Mouse (Mus musculus): ENCODE measurements around the gene Actg1.

DNA sequence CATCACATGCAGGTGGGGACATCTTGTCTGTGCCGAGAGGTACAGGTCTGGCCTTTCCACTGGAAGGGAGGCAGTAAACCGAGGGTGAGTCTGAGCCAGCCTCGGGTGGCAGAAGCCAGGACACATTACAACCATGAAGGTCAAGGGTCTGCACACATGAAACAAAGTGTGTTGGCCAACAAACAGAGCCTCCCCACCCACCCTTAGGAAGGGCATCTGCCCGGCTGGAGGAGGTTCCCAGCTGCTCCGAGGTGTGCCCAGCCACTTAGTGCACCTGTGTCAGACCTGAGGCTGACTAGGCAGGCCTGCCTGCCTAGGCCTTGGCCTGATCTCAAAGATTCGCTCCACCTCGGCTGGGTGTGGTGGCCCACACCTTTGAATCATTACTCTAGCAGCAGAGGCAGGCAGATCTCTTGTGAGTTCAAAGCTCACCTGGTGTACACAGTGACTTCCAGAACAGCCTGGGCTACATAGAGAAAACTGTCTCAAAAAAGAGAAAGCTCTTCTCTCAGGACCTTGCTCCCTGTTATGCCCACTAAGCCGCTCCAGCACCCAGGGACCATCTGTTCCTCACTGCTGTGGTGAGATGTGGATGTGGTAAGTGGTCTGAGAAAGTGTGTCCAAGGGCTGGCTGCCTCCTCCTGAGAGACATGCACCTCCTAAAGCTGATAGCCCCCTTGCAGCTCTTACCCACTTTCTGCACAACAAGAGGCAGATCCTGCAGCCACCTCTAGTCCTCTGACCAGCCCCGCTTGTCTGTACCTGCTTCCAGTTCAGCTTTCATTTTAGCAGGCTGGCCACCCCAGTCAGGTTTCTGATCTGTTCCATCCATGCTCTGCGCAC, 3.1 kb upstream of the Actg1 start:
- no peak for TF ChIP-seq EP300 (IDR thresholded peaks at IDR 0.05; ENCODE audit: low read length)
- no peak for TF ChIP-seq RAD21 (IDR thresholded peaks at IDR 0.05; ENCODE audit: low read depth, low read length)
- no peak for TF ChIP-seq CHD2 (IDR thresholded peaks at IDR 0.05; ENCODE audit: low read length)
- no peak for TF ChIP-seq POLR2A (IDR thresholded peaks at IDR 0.05; ENCODE audit: low read depth, low read length)
- no peak for TF ChIP-seq HCFC1 (IDR thresholded peaks at IDR 0.05; ENCODE audit: low read depth, low read length)
- TF ChIP-seq MAX (IDR thresholded peaks at IDR 0.05; ENCODE audit: low read length), result no peak
- no peak for TF ChIP-seq CTCF (conservative IDR thresholded peaks at IDR 0.05 in 1 of 2, IDR thresholded peaks at IDR 0.05 in 1 of 2; ENCODE audit: low read depth in 2 of 2, low read length in 2 of 2)
- TF ChIP-seq MEF2A (IDR thresholded peaks at IDR 0.05; ENCODE audit: borderline replicate concordance, low read depth, low read length), result no peak
- TF ChIP-seq MAZ (IDR thresholded peaks at IDR 0.05; ENCODE audit: low read depth, low read length), result no peak
- no peak for TF ChIP-seq E2F4 (IDR thresholded peaks at IDR 0.05; ENCODE audit: insufficient replicate concordance, low read depth, low read length)
- TF ChIP-seq RCOR1 (conservative IDR thresholded peaks at IDR 0.05; ENCODE audit: low read depth, low read length), result no peak

All from CH12.LX (cell line).